In genomic region chr2:165471943-165472342, GRCm38 (mm10) we compare ENCODE assay signal across 28 mouse cellular contexts. TPM values are rescaled to one million over a fixed set of nuclear protein-coding genes. Genes with fewer than 3 reads are reported as not detected.
A peak's percentile ranks its signal among the peaks of the same experiment; 100 is the strongest.
DNase-seq lines count a peak whose midpoint lies in the region; ATAC-seq and TF ChIP-seq lines count a peak whose summit lies in the region.
"Had no signal": no experiment of that assay in that cellular context is flagged by ENCODE, and none has a peak within 500 bp of the region (broad histone marks: within the 10 kb centered on the region; RNA-seq: fewer than 3 reads in every experiment).

No protein-coding gene starts in this region.

- no peak for ATAC-seq in kidney, embryonic 16.5 days (ENCODE audit: low FRiP score, low TSS enrichment)
- ATAC-seq in liver, embryonic 11.5 days (replicated peaks; ENCODE audit: low FRiP score) = no peak
- no peak for ATAC-seq in liver, embryonic 13.5 days (ENCODE audit: low read depth)
- peak; percentile 44 for ATAC-seq in liver, embryonic 16.5 days (ENCODE audit: low read depth)
- no peak for ATAC-seq in granulocyte monocyte progenitor cell, adult 5-6 weeks (replicated peaks; ENCODE audit: poor library complexity, severe bottlenecking)
- ATAC-seq: forebrain, embryonic 14.5 days; forebrain, postnatal 0 days; Patski had no signal

- H3K4me3 ChIP-seq in kidney, adult 2 months (ENCODE audit: insufficient read depth, low read depth, low read length) = peak overlapping the region; percentile 53
- H3K4me3 ChIP-seq in kidney, embryonic 16.5 days (ENCODE audit: low read length) = no peak overlapping the region
- H3K4me3 ChIP-seq in liver, embryonic 11.5 days (ENCODE audit: low read depth, low read length) = no peak overlapping the region
- H3K4me3 ChIP-seq in liver, embryonic 13.5 days (replicated peaks) = no peak overlapping the region
- H3K4me3 ChIP-seq in liver, embryonic 16.5 days (ENCODE audit: low read depth, low read length) = peak overlapping the region; percentile 38
- H3K4me3 ChIP-seq: embryonic facial prominence, embryonic 12.5 days; embryonic facial prominence, embryonic 15.5 days; gastrocnemius, adult 2 months had no signal

- H3K9ac ChIP-seq in kidney, embryonic 16.5 days (replicated peaks; ENCODE audit: low read length) = no peak overlapping the region
- no peak overlapping the region for H3K9ac ChIP-seq in liver, embryonic 11.5 days (ENCODE audit: low read depth, low read length)
- H3K9ac ChIP-seq in liver, embryonic 13.5 days = no peak overlapping the region
- H3K9ac ChIP-seq in liver, embryonic 16.5 days (ENCODE audit: low read depth, low read length) = no peak overlapping the region
- H3K9ac ChIP-seq: embryonic facial prominence, embryonic 12.5 days; embryonic facial prominence, embryonic 15.5 days; forebrain, postnatal 0 days; heart, embryonic 13.5 days; hindbrain, embryonic 15.5 days had no signal

- no peak for DNase-seq in kidney, adult 2 months
- DNase-seq in liver, embryonic 11.5 days (ENCODE audit: low spot score) = no peak
- no peak for DNase-seq in liver, embryonic 13.5 days
- no peak for DNase-seq in right cerebral cortex, adult 18-20 months
- DNase-seq: adrenal gland, postnatal 10 days; B cell, adult 2 months; cerebellum, adult 11 months; cerebellum, adult 2 months; cerebellum, adult 9-11 months; cerebellum, postnatal 25 days; forebrain, postnatal 0 days; gastrocnemius, adult 2 months; gastrocnemius, postnatal 14 days; heart, adult 18-20 months; heart, postnatal 14 days; heart, postnatal 4 days had no signal

- WGBS in kidney, adult 2 months = 64% methylated on average over 11 of the region's 11 CpGs
- WGBS in kidney, embryonic 16.5 days = 73% methylated on average over 11 of the region's 11 CpGs
- WGBS in liver, embryonic 11.5 days = 67% methylated on average over 11 of the region's 11 CpGs
- 62% methylated on average over 11 of the region's 11 CpGs for WGBS in liver, embryonic 13.5 days (ENCODE audit: insufficient replicate concordance)
- 59% methylated on average over 11 of the region's 11 CpGs for WGBS in liver, embryonic 16.5 days (ENCODE audit: insufficient replicate concordance)

- H3K36me3 ChIP-seq in kidney, adult 2 months (ENCODE audit: control insufficient read depth, insufficient read depth, low read length) = no peaks in the 10 kb centered on the region
- H3K36me3 ChIP-seq in kidney, embryonic 16.5 days (ENCODE audit: insufficient read depth, low read length) = no peaks in the 10 kb centered on the region
- no peaks in the 10 kb centered on the region for H3K36me3 ChIP-seq in liver, embryonic 11.5 days (ENCODE audit: control insufficient read depth, insufficient read depth, low read length)
- no peaks in the 10 kb centered on the region for H3K36me3 ChIP-seq in liver, embryonic 13.5 days
- H3K36me3 ChIP-seq in liver, embryonic 16.5 days (ENCODE audit: control insufficient read depth, insufficient read depth) = no peaks in the 10 kb centered on the region
- H3K36me3 ChIP-seq: embryonic facial prominence, embryonic 12.5 days; embryonic facial prominence, embryonic 15.5 days; G1E; heart, embryonic 13.5 days; hindbrain, embryonic 15.5 days had no signal

- peaks cover 8% of the 10 kb centered on the region; the same call in 1 of the 2 replicates for H3K4me1 ChIP-seq in kidney, adult 2 months (ENCODE audit: control insufficient read depth, insufficient read depth, low read length)
- no peaks in the 10 kb centered on the region for H3K4me1 ChIP-seq in kidney, embryonic 16.5 days (ENCODE audit: insufficient read depth, low read length)
- no peaks in the 10 kb centered on the region for H3K4me1 ChIP-seq in liver, embryonic 11.5 days (replicated peaks; ENCODE audit: control insufficient read depth, insufficient read depth, low read length)
- H3K4me1 ChIP-seq in liver, embryonic 13.5 days (replicated peaks) = peaks cover 9% of the 10 kb centered on the region
- no peaks in the 10 kb centered on the region; the same call in 1 of the 2 replicates for H3K4me1 ChIP-seq in liver, embryonic 16.5 days (ENCODE audit: control insufficient read depth, low read depth, low read length)

- no peak for TF ChIP-seq POLR2A in kidney, adult 2 months (IDR thresholded peaks at IDR 0.05; ENCODE audit: low read depth, low read length)

- TF ChIP-seq CTCF in kidney, adult 2 months (conservative IDR thresholded peaks at IDR 0.05; ENCODE audit: insufficient read depth, insufficient read length, low read depth, low read length) = no peak

- no peaks in the 10 kb centered on the region for H3K9me3 ChIP-seq in kidney, embryonic 16.5 days (ENCODE audit: low read length)
- H3K9me3 ChIP-seq in liver, embryonic 11.5 days (ENCODE audit: control insufficient read depth, low read length) = no peaks in the 10 kb centered on the region
- H3K9me3 ChIP-seq in liver, embryonic 13.5 days (replicated peaks) = no peaks in the 10 kb centered on the region
- no peaks in the 10 kb centered on the region for H3K9me3 ChIP-seq in liver, embryonic 16.5 days (replicated peaks; ENCODE audit: control insufficient read depth, low read length)
- H3K9me3 ChIP-seq: embryonic facial prominence, embryonic 12.5 days; embryonic facial prominence, embryonic 15.5 days; G1E; heart, embryonic 13.5 days; hindbrain, embryonic 15.5 days had no signal

- no peak overlapping the region for H3K4me2 ChIP-seq in kidney, embryonic 16.5 days (replicated peaks; ENCODE audit: low read depth, low read length)
- peak overlapping the region; percentile 33 for H3K4me2 ChIP-seq in liver, embryonic 11.5 days
- peak overlapping the region; percentile 42 for H3K4me2 ChIP-seq in liver, embryonic 13.5 days
- H3K4me2 ChIP-seq in liver, embryonic 16.5 days (ENCODE audit: low read depth, low read length) = peak overlapping the region; percentile 31
- H3K4me2 ChIP-seq: embryonic facial prominence, embryonic 12.5 days; embryonic facial prominence, embryonic 15.5 days had no signal

- H3K27ac ChIP-seq in kidney, adult 2 months (ENCODE audit: insufficient read depth, low read depth, low read length) = peak overlapping the region; percentile 78
- H3K27ac ChIP-seq in kidney, embryonic 16.5 days (ENCODE audit: low read length) = no peak overlapping the region
- no peak overlapping the region for H3K27ac ChIP-seq in liver, embryonic 11.5 days (ENCODE audit: low read depth, low read length)
- no peak overlapping the region for H3K27ac ChIP-seq in liver, embryonic 13.5 days
- no peak overlapping the region for H3K27ac ChIP-seq in liver, embryonic 16.5 days (ENCODE audit: low read length)
- H3K27ac ChIP-seq: embryonic facial prominence, embryonic 12.5 days; embryonic facial prominence, embryonic 15.5 days; gastrocnemius, adult 2 months; heart, embryonic 13.5 days; hindbrain, embryonic 15.5 days had no signal

- H3K27me3 ChIP-seq in kidney, adult 2 months (replicated peaks; ENCODE audit: control insufficient read depth, insufficient read depth, low read length) = no peaks in the 10 kb centered on the region
- H3K27me3 ChIP-seq in kidney, embryonic 16.5 days (ENCODE audit: insufficient read depth, low read length) = peaks cover 23% of the 10 kb centered on the region
- H3K27me3 ChIP-seq in liver, embryonic 11.5 days (replicated peaks; ENCODE audit: control insufficient read depth, insufficient read depth, low read length) = peaks cover 23% of the 10 kb centered on the region
- peaks cover 35% of the 10 kb centered on the region for H3K27me3 ChIP-seq in liver, embryonic 13.5 days
- H3K27me3 ChIP-seq in liver, embryonic 16.5 days (ENCODE audit: control insufficient read depth, insufficient read depth, low read depth, low read length) = no peaks in the 10 kb centered on the region
- H3K27me3 ChIP-seq: Patski had no signal

RNA-seq across cellular contexts. Expression of gene Slc13a3, which starts 1.1 kb away (rescaled TPM):
- polyA plus RNA-seq in kidney, adult 2 months (2012; rRNA removed) = 584 and 709 TPM in 2 replicates
- 4.3 and 4.5 TPM in 2 replicates for polyA plus RNA-seq in kidney, embryonic 16.5 days (2015; fragmentation: Nextera tagmentation; extraction: Ambion mirVana)
- 2.9 and 4.0 TPM in 2 replicates for polyA plus RNA-seq in liver, embryonic 11.5 days (2014; fragmentation: Nextera tagmentation; extraction: Ambion mirVana)
- 4.4 and 4.9 TPM in 2 replicates for polyA plus RNA-seq in liver, embryonic 13.5 days (2015; fragmentation: Nextera tagmentation; extraction: Ambion mirVana)
- 19.7 and 24.6 TPM in 2 replicates for polyA plus RNA-seq in liver, embryonic 16.5 days (2015; fragmentation: Nextera tagmentation; extraction: Ambion mirVana)
- total RNA-seq in granulocyte monocyte progenitor cell, adult 5-6 weeks (2014; fragmentation: Nextera tagmentation) = not detected in 2 replicates
- total RNA-seq in granulocyte monocyte progenitor cell, adult 5-6 weeks (2017) = 0.04 and 0.67 TPM in 2 replicates
- total RNA-seq: CH12.LX; common myeloid progenitor, adult 5-6 weeks had no signal
- polyA plus RNA-seq: G1E had no signal

RNA-seq across cellular contexts. Expression of gene Trp53rka, which starts 21.2 kb away (rescaled TPM):
- 15.5 and 16.3 TPM in 2 replicates for polyA plus RNA-seq in kidney, adult 2 months (2012; rRNA removed)
- 37.7 and 38.9 TPM in 2 replicates for polyA plus RNA-seq in kidney, embryonic 16.5 days (2015; fragmentation: Nextera tagmentation; extraction: Ambion mirVana)
- 28.8 and 31.4 TPM in 2 replicates for polyA plus RNA-seq in liver, embryonic 11.5 days (2014; fragmentation: Nextera tagmentation; extraction: Ambion mirVana)
- 12.1 and 12.9 TPM in 2 replicates for polyA plus RNA-seq in liver, embryonic 13.5 days (2015; fragmentation: Nextera tagmentation; extraction: Ambion mirVana)
- 7.9 and 8.2 TPM in 2 replicates for polyA plus RNA-seq in liver, embryonic 16.5 days (2015; fragmentation: Nextera tagmentation; extraction: Ambion mirVana)
- total RNA-seq in granulocyte monocyte progenitor cell, adult 5-6 weeks (2014; fragmentation: Nextera tagmentation) = 4.6 and 7.0 TPM in 2 replicates
- 8.4 and 15.7 TPM in 2 replicates for total RNA-seq in granulocyte monocyte progenitor cell, adult 5-6 weeks (2017)

RNA-seq across cellular contexts. Expression of gene Slc2a10, which starts 31.6 kb away (rescaled TPM):
- 1.5 and 1.7 TPM in 2 replicates for polyA plus RNA-seq in kidney, adult 2 months (2012; rRNA removed)
- 8.3 TPM in 2 replicates for polyA plus RNA-seq in kidney, embryonic 16.5 days (2015; fragmentation: Nextera tagmentation; extraction: Ambion mirVana)
- 1.6 and 2.1 TPM in 2 replicates for polyA plus RNA-seq in liver, embryonic 11.5 days (2014; fragmentation: Nextera tagmentation; extraction: Ambion mirVana)
- polyA plus RNA-seq in liver, embryonic 13.5 days (2015; fragmentation: Nextera tagmentation; extraction: Ambion mirVana) = 0.36 and 0.46 TPM in 2 replicates
- polyA plus RNA-seq in liver, embryonic 16.5 days (2015; fragmentation: Nextera tagmentation; extraction: Ambion mirVana) = 0.26 and 0.27 TPM in 2 replicates
- total RNA-seq in granulocyte monocyte progenitor cell, adult 5-6 weeks (2014; fragmentation: Nextera tagmentation) = 0.21 and 1.3 TPM in 2 replicates
- not detected in 2 replicates for total RNA-seq in granulocyte monocyte progenitor cell, adult 5-6 weeks (2017)
- total RNA-seq: CH12.LX had no signal
- polyA plus RNA-seq: G1E, Patski had no signal

Comparison
In these comparisons a context has a peak if more than half of its experiments do, and no peak if none do; other contexts are left out.
1. H3K4me3 ChIP-seq: peak in kidney, adult 2 months (single experiment) and liver, embryonic 16.5 days (single experiment); none in kidney, embryonic 16.5 days (single experiment), liver, embryonic 11.5 days (single experiment) and liver, embryonic 13.5 days (single experiment).
2. RNA of gene Slc13a3, which starts 1.1 kb away (polyA plus RNA-seq): 584 to 709 TPM in kidney, adult 2 months; 19.7 to 24.6 TPM in liver, embryonic 16.5 days, 4.3 to 4.5 TPM in kidney, embryonic 16.5 days, 4.4 to 4.9 TPM in liver, embryonic 13.5 days and 2.9 to 4.0 TPM in liver, embryonic 11.5 days; every median in the first group is over 10 times any median in the second.